17 mouse cellular contexts compared by ENCODE assay signal in the genomic region with DNA sequence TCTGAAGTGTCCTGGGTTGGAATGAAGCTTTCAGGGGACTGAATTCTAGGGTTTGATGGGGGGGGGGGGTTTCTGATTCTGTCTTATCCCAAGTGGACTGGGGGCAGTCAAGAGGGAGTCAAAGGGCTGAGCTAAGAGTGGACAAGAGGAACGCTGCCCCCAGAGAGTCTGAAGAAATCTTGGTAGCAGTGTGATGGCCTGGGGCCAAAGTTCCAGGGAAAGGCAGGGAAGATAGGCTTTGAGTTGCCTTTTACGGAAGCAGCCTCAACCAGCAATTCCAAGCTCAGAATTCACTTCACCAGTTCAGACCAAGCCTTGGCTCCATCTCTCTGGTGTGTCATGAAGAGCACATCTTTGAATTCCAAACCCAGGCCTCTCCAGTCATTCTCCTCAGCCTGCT. TPM values are rescaled to one million over a fixed set of nuclear protein-coding genes. Genes with fewer than 3 reads are reported as not detected.
A peak's percentile ranks its signal among the peaks of the same experiment; 100 is the strongest.
DNase-seq lines count a peak whose midpoint lies in the region; ATAC-seq lines count a peak whose summit lies in the region.
"Had no signal": no experiment of that assay in that cellular context is flagged by ENCODE, and none has a peak within 500 bp of the region (broad histone marks: within the 10 kb centered on the region; RNA-seq: fewer than 3 reads in every experiment).

No protein-coding gene starts in this region.

- 38% methylated on average over 2 of the region's 2 CpGs for WGBS in heart, embryonic 16.5 days
- WGBS in heart, embryonic 11.5 days (ENCODE audit: insufficient replicate concordance): 52% methylated on average over 2 of the region's 2 CpGs

- no peak overlapping the region for H3K9ac ChIP-seq in heart, embryonic 16.5 days (ENCODE audit: low read length)
- H3K9ac ChIP-seq in heart, embryonic 11.5 days (ENCODE audit: low read depth, low read length): no peak overlapping the region
- H3K9ac ChIP-seq: embryonic facial prominence, embryonic 12.5 days; heart, embryonic 15.5 days; kidney, embryonic 15.5 days; limb, embryonic 12.5 days; liver, embryonic 14.5 days had no signal

- H3K4me1 ChIP-seq in heart, embryonic 16.5 days (ENCODE audit: control insufficient read depth, insufficient read depth, low read length): peaks cover 32% of the 10 kb centered on the region
- peaks cover 7% of the 10 kb centered on the region; the same call in 1 of the 2 replicates for H3K4me1 ChIP-seq in heart, embryonic 11.5 days (ENCODE audit: control insufficient read depth, insufficient read depth, low read length)

- no peaks in the 10 kb centered on the region for H3K36me3 ChIP-seq in heart, embryonic 16.5 days (ENCODE audit: control insufficient read depth, insufficient read depth)
- H3K36me3 ChIP-seq in heart, embryonic 11.5 days (ENCODE audit: control insufficient read depth, insufficient read depth, low read length): no peaks in the 10 kb centered on the region
- H3K36me3 ChIP-seq: embryonic facial prominence, embryonic 12.5 days; heart, embryonic 15.5 days; kidney, embryonic 15.5 days; limb, embryonic 12.5 days had no signal

- peak; percentile 32 to 47 for DNase-seq in adrenal gland, postnatal 36 days
- no peak for DNase-seq in adrenal gland, adult 8-10 months
- DNase-seq in ovary, postnatal 36 days (ENCODE audit: low spot score): peak; percentile 38
- DNase-seq in ovary, postnatal 14 days (ENCODE audit: low spot score): no peak
- DNase-seq in testis, postnatal 14 days (ENCODE audit: low spot score): peak; percentile 50
- no peak for DNase-seq in right cerebral cortex, postnatal 14 days
- DNase-seq: cerebellum, adult 2 months; thymus, postnatal 4 days had no signal

- H3K27me3 ChIP-seq in heart, embryonic 16.5 days (ENCODE audit: control insufficient read depth, insufficient read depth, low read length): no peaks in the 10 kb centered on the region
- no peaks in the 10 kb centered on the region for H3K27me3 ChIP-seq in heart, embryonic 11.5 days (ENCODE audit: control insufficient read depth, insufficient read depth, low read length)
- H3K27me3 ChIP-seq: embryonic facial prominence, embryonic 12.5 days; heart, embryonic 15.5 days; kidney, embryonic 15.5 days; limb, embryonic 12.5 days had no signal

- H3K27ac ChIP-seq in heart, embryonic 16.5 days (ENCODE audit: low read length): peak overlapping the region; percentile 33; the same call in 1 of the 2 replicates
- H3K27ac ChIP-seq in heart, embryonic 11.5 days (ENCODE audit: low read depth, low read length): no peak overlapping the region
- H3K27ac ChIP-seq: embryonic facial prominence, embryonic 12.5 days; heart, embryonic 15.5 days; kidney, embryonic 15.5 days; limb, embryonic 12.5 days; liver, embryonic 14.5 days had no signal

- no peak overlapping the region for H3K4me2 ChIP-seq in heart, embryonic 16.5 days (ENCODE audit: low read depth, low read length)
- H3K4me2 ChIP-seq in heart, embryonic 11.5 days: no peak overlapping the region
- H3K4me2 ChIP-seq: embryonic facial prominence, embryonic 12.5 days; heart, embryonic 15.5 days; kidney, embryonic 15.5 days; limb, embryonic 12.5 days had no signal

- no peak for ATAC-seq in heart, embryonic 16.5 days (replicated peaks; ENCODE audit: extremely low read depth, insufficient read depth, low FRiP score)
- no peak for ATAC-seq in heart, embryonic 11.5 days (replicated peaks; ENCODE audit: insufficient number of reproducible peaks, low FRiP score, low TSS enrichment)
- ATAC-seq: activated CD4-positive, CD25-positive, alpha-beta regulatory T cell, adult 4 months; midbrain, embryonic 16.5 days had no signal

- H3K4me3 ChIP-seq in heart, embryonic 16.5 days (ENCODE audit: low read length): no peak overlapping the region
- no peak overlapping the region for H3K4me3 ChIP-seq in heart, embryonic 11.5 days (ENCODE audit: low read depth, low read length)
- H3K4me3 ChIP-seq: embryonic facial prominence, embryonic 12.5 days; heart, embryonic 15.5 days; kidney, embryonic 15.5 days; limb, embryonic 12.5 days had no signal

- no peaks in the 10 kb centered on the region for H3K9me3 ChIP-seq in heart, embryonic 16.5 days (replicated peaks; ENCODE audit: control insufficient read depth, low read length)
- no peaks in the 10 kb centered on the region for H3K9me3 ChIP-seq in heart, embryonic 11.5 days (replicated peaks; ENCODE audit: control insufficient read depth, low read length)
- H3K9me3 ChIP-seq: embryonic facial prominence, embryonic 12.5 days; heart, embryonic 15.5 days; kidney, embryonic 15.5 days; limb, embryonic 12.5 days had no signal

RNA-seq across cellular contexts. Expression of a gene that starts 25.2 kb away (rescaled TPM):
- 10 to 100 TPM; 47.4 to 48.7 TPM for total RNA-seq in adrenal gland, postnatal 36 days (2021)
- 10 to 100 TPM; 41.6 to 78.2 (median 55.4) TPM for total RNA-seq in adrenal gland, adult 8-10 months (2022)
- polyA plus RNA-seq in heart, embryonic 16.5 days (2015; fragmentation: Nextera tagmentation; extraction: Ambion mirVana): 27.2 and 30.4 TPM in 2 replicates
- polyA plus RNA-seq in heart, embryonic 11.5 days (2014; fragmentation: Nextera tagmentation; extraction: Ambion mirVana): 32.3 and 53.2 TPM in 2 replicates

RNA-seq across cellular contexts. Expression of a gene that starts 27.4 kb away (rescaled TPM):
- total RNA-seq in adrenal gland, postnatal 36 days (2021): 10 to 100 TPM in 1 of 2 experiments, 1 to 10 TPM in 1; 9.6 to 11.9 TPM
- 10 to 100 TPM; 12.8 to 16.4 (median 14.8) TPM for total RNA-seq in adrenal gland, adult 8-10 months (2022)
- 6.7 and 7.6 TPM in 2 replicates for polyA plus RNA-seq in heart, embryonic 16.5 days (2015; fragmentation: Nextera tagmentation; extraction: Ambion mirVana)
- 3.8 and 4.1 TPM in 2 replicates for polyA plus RNA-seq in heart, embryonic 11.5 days (2014; fragmentation: Nextera tagmentation; extraction: Ambion mirVana)

RNA-seq across cellular contexts. Expression of a gene that starts 54.5 kb away (rescaled TPM):
- total RNA-seq in adrenal gland, postnatal 36 days (2021): 1 to 10 TPM; 8.2 to 9.8 TPM
- total RNA-seq in adrenal gland, adult 8-10 months (2022): 1 to 10 TPM; 1.8 to 7.9 (median 4.5) TPM
- 1.2 and 2.0 TPM in 2 replicates for polyA plus RNA-seq in heart, embryonic 16.5 days (2015; fragmentation: Nextera tagmentation; extraction: Ambion mirVana)
- polyA plus RNA-seq in heart, embryonic 11.5 days (2014; fragmentation: Nextera tagmentation; extraction: Ambion mirVana): 0.59 and 1.0 TPM in 2 replicates

Comparison
In these comparisons a context has a peak if more than half of its experiments do, and no peak if none do; other contexts are left out.
1. DNase-seq: peak in adrenal gland, postnatal 36 days (2 of 2), ovary, postnatal 36 days (single experiment) and testis, postnatal 14 days (single experiment); none in adrenal gland, adult 8-10 months (single experiment), ovary, postnatal 14 days (single experiment) and right cerebral cortex, postnatal 14 days (single experiment).